Mouse (Mus musculus): Measurements from ENCODE around the gene Oas1f.
"Not testable (repeated sequence)": the region's sequence is repeated elsewhere in the genome, so short reads cannot be mapped to it uniquely, and the experiment has no call there.

Gene Oas1f

DNA sequence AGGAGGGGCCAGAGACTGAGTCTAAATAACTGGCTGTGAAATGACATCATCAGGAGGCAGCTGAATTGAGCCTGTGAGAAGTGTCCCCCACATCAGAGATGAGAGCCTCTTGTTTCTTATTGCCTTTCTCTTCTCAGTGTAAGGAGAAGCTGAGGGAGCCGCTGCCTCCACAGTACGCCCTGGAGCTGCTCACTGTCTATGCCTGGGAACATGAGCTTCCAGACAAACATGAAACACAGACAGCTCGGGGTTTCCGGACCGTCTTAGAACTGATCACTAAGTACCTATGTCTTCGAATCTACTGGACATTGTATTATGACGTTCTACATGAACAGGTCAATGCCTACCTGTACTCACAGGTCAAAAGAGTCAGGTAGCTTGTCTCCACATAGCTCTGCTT, 23.6 kb downstream of the Oas1f start:
- peak; percentile 48 for DNase-seq (ENCODE audit: low read depth, low spot score)

DNA sequence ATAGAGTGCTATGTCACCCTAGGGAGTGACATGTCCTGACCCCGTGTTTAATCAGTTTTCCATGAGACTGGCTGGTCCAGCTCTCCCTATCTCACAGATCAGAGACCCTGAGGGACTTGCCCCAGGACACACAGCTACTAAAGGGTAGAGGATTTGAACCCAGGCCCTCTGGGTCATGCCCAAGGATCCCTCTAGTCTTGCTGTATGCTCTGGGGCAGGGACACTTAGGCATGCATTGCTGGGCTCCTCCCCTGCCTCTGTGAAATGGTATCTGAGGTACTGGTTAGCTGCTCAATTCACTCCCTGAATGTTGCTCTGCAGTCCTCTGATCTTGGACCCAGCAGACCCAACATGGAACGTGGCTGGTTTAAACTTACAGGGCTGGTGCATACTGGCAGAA, 24.3 kb downstream of the Oas1f start:
- DNase-seq (ENCODE audit: low read depth, low spot score), result no peak

DNA sequence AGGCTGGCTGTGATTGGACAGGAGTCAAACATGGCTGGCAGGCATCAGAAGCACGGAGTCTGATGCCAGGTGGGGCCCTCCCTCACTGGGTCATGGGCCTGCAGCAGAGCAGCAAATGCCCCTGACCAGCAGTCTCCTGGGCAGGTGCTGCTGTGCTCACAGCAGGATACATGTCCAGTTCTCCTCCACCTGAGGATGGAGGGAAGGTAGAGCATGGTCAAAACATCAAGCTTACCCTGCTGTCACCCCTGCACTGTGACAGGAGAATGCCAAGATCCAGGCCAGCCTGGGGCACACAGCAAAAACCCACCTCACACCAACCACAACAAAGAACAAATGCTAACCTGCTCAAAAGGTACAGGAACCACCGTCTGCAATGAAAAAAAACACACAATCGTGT, 29.7 kb downstream of the Oas1f start:
- DNase-seq (ENCODE audit: low read depth, low spot score), result not testable (repeated sequence)

DNA sequence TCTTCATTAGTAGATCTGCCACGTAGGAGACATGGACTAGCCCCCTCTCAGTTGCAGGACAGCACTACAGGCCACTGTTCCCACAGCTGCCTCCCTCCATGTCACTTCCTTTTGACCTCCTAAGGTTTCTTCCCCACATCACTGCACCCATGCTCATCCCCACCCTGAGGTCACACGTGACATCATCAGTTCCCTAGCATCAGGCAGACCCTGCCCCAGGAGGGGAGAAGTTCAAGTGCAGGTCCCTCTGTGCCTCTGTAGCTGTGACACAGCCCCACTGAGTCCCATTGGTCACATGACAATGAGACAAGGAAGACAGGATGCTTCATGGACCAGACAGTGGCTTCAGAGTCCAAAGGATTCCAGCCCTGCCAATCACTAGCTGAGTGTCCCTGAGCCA, 30.2 kb downstream of the Oas1f start:
- not testable (repeated sequence) for DNase-seq (ENCODE audit: low read depth, low spot score)

DNA sequence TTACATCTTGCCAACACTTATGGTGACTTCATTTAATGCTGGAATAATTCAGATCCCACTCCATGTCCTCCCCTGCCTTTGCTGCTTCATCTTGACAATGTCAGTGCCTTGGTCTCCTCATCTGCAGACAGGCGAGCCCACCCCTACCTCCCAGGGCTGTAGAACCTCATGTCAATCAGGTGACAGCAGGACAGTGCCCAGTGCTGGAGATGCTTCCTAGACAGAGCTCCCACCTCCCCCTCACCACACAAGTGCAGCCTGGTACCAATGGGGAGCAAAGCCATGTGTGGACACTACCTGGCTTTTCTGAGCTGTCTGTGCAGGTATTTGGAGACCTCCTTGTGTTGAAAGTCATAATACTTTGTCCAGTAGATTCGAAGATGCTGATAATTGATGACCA, 31.6 kb downstream of the Oas1f start:
- DNase-seq (ENCODE audit: low read depth, low spot score), result not testable (repeated sequence)

DNA sequence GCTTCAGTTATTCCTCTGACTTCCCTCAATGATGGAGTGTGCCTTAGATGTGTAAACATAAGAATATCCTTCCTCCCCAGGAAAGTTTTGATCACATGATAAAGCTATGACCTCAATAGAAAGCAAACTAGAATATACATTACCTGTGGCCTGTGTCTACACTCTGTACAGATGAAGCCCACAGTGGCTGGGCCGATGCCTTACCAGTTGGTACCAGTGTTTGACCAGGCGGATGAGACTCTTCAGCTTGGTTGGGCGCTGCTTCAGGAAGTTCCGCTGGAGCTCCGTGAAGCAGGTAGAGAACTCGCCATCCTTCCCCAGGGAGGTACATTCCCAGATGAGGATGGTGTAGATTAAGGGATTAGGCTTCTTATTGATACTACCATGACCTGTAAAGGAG, 34.5 kb downstream of the Oas1f start:
- not testable (repeated sequence) for DNase-seq (ENCODE audit: low read depth, low spot score)

DNA sequence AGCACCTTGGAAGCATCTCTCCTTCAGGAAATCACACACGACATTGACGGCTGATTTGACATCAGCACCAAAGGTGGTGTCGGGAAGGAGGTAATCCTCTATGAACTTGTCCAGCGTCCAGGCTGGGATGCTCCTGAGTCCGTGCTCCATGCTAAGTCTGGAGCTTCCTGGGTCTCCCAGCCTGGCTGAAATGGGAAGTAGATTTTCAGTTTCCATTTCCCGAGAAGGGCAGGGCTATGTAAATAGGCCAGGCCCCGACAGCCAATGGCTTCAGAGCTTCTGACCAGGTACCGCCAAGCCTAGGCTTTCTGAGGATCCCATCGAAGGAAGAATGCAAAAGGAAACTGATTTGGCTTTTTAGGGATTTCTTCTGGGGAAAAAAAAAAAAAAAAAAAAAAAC, 40.2 kb downstream of the Oas1f start, which contains the start of gene Oas1g:
Oas1g (minus strand) TSS at position 201 of the 400 bp plus-strand sequence.
- DNase-seq (ENCODE audit: low read depth, low spot score), result not testable (repeated sequence)

DNA sequence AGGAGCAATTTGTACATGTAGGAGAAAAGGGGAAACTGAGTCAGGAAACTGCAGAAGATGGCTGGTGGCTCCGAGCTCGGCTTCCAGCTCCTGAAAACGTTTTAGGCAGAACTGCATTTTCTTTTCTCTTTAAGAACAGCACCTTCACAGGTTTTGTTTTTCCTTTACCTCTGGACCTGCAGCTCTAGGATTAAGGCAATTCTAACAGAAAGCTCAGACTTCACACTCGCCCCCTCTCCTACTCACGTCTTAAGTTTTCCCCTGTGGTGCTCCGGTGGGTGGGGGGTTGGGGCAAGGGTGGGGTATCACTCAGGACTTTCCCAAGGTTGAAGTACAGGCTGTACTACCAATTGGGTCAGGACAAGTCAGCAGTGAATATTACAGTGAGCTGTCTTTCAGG, 40.7 kb downstream of the Oas1f start:
- DNase-seq (ENCODE audit: low read depth, low spot score), result no peak

DNA sequence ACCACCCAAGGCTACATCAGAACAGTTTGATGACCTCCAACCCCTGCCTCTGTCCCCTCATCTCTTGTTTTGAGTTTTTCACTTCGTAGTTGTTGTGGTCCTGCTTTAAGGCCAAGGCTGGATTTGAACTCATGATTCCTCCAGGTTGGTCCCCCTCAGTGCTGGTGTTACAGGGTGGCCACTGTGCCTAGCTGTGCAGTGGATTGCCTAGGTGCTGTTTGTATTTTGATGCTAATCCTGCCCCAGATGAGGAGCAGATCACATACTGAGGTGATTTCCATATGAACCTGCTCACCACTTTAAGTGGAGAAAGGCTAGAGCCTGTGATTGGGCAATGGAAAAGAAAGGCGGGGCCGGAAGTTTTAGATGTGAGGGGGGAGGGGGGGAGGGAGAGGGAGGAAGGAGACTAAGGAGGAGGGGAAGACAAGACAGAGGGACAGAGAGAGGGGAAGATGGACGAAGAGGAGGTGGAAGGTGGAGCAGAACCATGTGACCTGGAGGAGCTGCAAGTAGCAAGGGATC, 41.2 kb downstream of the Oas1f start:
- DNase-seq (ENCODE audit: low read depth, low spot score), result not testable (repeated sequence)

DNA sequence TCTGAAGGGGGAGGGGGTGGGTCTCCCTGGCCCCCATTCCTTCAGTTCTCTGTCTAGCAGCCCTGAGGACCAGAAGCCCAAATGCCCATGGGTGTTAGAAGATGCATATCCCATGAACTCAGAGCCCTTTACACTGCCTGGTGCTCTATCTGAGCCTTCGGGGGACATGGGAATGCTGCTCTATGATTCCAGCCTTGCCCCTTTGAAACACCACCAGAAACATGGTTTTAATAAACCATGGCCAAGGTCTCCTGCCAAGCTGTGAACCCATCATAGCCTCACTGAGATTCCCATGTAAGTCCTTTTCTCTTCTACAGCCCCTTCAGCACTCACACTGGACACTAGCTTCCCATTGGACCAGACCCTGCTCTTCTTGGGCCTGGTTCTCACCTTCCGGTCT, 42.9 kb downstream of the Oas1f start:
- DNase-seq (ENCODE audit: low read depth, low spot score), result no peak

DNA sequence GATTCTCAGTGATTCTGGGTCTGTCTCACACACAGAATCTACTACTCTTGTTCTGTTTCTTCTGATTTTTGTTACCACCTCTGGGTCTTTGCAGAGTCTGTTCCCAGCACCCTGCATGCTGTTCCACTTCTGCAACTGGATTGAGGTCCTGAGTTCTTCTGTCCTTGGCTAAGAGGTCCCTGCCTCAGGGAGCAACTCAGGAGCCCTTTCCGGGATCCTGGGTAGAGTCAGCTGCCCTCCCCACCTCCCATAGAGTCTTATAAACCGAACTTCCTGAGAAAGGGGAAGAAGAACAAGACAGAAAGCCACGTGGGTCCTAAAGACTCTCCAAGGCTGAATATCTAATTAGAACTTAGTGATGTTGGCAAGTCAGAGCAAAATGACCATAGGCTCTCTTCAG, 43.8 kb downstream of the Oas1f start:
- DNase-seq (ENCODE audit: low read depth, low spot score), result no peak

DNA sequence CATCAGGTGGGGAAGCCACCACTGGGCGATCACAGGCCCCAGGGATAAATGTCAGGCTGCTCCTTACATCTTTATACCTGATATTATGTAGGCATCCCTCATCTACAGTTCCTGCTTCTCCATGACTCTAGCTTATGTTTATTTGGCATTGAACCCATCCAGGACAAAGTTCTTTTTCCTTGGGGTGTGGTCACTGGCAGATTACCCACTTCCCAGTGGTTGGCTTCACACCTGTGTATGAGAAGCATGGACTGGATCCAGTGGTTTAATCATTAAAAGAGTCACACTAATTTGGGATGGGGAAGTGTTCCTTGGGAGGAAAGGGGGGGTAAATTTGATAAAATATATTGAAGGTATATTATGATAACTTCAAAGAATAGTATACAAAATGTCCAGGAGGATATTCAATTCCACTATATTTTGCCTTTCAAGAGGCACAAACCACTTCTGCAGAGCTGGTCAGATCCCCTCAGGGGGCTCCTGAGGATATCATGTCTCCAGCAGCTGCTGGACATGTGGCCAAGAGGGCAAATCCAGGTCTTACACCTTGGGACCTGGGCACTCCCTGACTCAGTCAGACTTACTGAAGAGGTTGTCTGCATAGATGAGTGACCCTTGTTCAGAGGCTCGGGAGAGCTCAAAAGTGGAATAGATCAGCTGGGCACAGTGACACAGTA, 44.5 kb downstream of the Oas1f start:
- not testable (repeated sequence) for DNase-seq (ENCODE audit: low read depth, low spot score)

DNA sequence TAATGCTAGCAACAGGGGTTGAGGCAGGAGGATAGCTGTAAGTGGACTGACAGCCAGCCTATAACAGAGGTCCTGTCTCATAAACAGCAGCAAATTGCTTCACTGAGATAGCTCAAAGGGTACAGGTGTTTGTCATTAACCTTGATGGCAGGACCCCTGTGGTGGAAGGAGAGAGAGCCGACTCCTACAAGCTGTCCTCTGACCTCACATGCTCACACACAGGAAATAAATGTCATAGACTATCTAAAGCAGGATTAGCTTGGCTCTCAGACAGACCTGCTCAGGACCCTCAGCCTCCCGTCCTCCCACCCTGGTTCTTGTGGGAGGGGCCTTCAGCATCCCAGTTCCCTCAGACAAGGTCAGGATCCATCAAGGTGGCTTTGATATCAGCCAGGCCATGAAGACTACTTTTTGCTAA, 45.1 kb downstream of the Oas1f start:
- DNase-seq (ENCODE audit: low read depth, low spot score), result no peak

DNA sequence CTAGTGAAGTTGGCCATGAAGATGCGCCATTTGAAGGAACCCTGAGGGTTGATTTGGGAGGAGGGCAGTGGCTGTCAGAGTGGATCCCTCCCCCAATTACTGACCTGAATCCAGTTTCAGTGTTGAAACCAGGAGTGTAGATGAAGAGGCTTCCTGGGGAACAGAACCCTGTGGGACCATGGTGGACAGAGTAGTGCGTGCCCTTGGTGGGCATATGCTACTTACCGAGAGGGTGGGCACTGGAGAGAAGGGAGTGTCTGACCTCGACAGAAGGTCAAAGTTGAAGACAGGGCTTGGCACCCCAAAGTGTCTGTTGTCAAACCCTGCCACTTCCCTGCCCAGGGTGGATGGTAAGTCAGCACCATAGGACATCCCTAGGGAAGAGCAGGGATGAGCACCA, 46.7 kb downstream of the Oas1f start:
- not testable (repeated sequence) for DNase-seq (ENCODE audit: low read depth, low spot score)

DNA sequence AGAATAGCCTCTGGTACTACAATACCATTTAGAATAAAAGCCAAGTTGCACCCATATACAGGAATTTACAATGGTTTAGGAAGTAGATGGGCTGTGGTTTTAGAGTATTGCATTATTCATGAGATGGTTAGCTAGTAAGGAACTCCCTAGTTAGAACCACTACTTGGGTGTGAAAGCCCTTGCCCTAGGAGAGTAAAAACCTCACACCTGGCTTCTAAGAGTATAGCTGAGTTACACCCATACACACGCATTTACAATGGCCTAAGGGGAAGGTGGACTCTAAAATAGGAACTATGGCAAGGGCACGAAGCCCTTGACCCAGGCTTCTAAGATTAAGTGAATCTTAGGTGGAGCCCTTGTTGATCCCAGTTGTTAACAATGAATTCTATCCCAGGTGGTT, 47.5 kb downstream of the Oas1f start:
- not testable (repeated sequence) for DNase-seq (ENCODE audit: low read depth, low spot score)

DNA sequence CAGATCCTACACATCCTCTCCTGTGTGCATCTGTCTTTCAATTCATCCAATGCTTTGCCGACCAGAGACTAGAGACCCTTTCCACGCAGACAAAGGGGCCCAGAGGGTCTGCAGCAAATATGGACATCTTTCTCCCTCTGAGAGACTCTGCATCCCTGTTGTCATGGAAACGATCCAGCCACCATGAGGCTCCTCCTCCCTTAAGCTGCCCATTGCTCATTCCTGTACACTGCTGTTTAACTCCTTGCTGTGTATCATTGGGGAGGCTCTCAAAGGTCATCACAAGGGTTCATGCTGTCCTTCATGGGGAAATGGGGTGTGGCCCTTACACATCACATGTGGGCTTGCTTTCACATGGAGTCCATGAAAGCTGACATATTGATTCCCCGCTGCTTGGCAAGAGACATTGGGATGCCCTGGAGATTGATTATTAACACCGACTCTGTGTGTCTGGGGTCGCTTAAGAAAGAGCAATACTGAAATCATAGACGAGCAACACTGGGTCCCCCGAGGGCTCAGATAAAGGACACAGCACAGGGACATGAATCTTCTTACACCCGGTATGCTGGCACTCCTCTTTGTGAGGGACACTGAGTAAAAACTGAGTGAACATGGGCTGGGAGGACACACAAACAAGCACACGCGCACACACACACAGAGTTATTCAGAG, 48.2 kb downstream of the Oas1f start:
- no peak for DNase-seq (ENCODE audit: low read depth, low spot score)

DNA sequence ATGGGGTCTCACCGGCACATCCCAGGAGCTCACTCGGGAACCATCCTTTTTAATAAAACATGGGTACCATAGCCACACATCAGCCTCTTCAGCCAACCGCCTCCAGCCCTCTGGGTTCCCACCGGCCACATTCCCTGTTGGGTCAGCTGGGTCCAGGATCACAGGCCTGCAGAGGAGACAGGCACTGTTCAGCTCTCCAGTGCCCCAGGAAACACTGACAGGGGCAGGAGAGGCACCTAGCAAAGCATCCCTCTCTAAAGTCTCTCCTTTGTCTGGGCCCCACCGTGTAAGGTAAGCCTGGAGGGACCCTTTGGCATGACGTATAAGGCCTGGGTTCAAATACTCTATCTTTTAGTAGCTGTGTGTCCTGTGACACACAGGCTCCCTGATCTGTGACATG, 51.1 kb downstream of the Oas1f start:
- DNase-seq (ENCODE audit: low read depth, low spot score), result no peak

DNA sequence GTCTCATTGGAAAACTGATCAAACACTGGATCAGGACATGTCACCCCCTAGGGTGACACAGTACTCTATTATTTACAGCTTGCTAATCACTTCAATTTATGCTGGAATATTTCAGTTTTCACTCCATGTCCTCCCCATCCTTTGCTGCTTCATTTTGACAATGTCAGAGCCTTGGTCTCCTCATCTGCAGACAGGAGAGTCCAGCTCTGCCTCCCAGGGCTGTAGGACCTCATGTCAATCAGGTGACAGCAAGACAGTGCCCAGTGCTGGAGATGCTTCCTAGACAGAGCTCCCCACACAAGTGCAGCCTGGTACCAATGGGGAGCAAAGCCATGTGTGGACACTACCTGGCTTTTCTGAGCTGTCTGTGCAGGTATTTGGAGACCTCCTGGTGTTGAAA, 51.6 kb downstream of the Oas1f start:
- DNase-seq (ENCODE audit: low read depth, low spot score), result no peak

DNA sequence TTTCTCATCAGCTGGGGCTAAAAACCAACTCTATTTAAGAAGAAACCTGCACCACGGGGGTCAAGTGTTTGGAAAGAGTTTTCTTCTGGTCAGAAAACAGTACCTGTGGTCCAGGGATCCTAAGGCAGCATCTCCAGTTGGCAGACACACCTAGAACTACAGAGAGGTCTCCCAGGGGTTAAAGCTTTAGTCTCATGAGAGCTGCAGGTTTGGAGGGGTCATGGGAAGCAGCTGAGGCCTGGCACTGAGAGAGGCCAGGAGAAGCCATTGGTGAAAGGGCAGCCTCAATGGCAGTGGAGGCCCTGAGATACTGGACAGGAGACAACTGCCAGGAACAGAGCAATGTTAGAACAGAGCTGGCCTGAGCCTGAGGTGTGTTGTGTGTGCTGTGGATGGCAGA, 53.5 kb downstream of the Oas1f start:
- DNase-seq (ENCODE audit: low read depth, low spot score), result no peak

DNA sequence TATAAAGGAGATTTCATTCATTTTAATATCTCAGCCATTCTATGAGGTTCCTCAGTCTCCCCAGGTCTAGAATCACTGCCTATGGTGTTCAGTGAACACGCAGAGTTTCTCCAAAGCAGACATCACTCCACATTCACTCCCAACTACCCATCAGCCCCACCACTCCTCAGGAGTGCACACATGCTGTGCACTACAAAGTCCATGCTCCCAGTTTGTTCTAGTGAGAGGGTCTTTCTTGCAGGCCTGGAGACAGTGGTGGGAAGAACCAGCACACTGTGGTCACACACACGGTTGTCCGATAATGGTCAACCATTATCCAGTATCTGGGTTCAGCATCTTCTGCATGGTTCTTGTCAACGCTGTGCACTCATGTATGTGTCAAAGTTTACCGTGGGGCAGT, 54.9 kb downstream of the Oas1f start:
- DNase-seq (ENCODE audit: low read depth, low spot score), result no peak

DNA sequence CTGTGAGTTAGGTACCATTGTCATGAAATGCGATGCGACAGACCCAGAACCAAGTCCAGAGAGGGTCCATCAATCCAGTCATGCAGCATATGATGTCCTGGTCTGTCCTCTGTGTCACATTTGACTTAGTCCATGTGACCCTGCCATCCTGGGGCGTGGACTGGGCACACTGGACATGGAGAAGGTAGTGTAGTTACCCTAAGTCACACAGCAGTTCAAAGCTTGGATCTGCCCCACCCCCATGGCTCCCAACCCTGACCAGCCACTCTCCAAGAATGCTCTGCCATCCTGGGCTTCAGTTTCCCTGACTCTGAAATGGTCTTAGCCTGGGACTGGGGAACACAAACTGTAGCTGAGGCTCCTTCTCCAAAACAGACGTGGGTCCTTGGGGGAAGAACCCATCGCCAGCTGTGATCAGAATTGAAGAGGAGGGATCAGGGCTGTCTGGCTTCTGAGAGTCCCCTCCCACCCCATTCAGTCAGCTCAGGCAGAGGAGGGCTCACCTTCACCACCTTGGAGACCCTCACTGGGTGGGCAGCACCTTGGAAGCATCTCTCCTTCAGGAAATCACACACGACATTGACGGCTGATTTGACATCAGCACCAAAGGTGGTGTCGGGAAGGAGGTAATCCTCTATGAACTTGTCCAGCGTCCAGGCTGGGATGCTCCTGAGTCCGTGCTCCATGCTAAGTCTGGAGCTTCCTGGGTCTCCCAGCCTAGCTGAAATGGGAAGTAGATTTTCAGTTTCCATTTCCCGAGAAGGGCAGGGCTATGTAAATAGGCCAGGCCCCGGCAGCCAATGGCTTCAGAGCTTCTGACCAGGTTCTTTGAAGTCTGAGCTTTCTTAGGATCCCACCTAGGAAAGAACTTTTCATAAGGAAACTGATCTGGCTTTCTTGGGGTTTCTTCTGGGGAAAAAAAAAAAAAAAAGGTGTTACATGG, 59.9 kb downstream of the Oas1f start, which contains the start of gene Oas1a:
Oas1a (minus strand) TSS at position 731 of the 943 bp plus-strand sequence.
- DNase-seq (ENCODE audit: low read depth, low spot score), result not testable (repeated sequence)

Data from brain, adult 2 months (tissue).